Mouse (Mus musculus): ENCODE measurements around the gene Ppp1r1a. TPM values are rescaled to one million over a fixed set of nuclear protein-coding genes. Genes with fewer than 3 reads are reported as not detected.
A peak's percentile ranks its signal among the peaks of the same experiment; 100 is the strongest.

The Ppp1r1a gene
- polyA plus RNA-seq, 1 experiment: 3.0 TPM

- Histone ChIP-seq H3K27ac (ENCODE audit: control insufficient read depth, insufficient read depth, low read depth, low read length, poor library complexity) (no peak overlapping the region), H3K4me1 (ENCODE audit: control insufficient read depth, insufficient read depth, low read length) (no peaks in the 10 kb centered on the region), H3K4me3 (replicated peaks; ENCODE audit: control insufficient read depth, low read depth, low read length) (no peak overlapping the region)
- TF ChIP-seq POLR2A (IDR thresholded peaks at IDR 0.05; ENCODE audit: borderline replicate concordance, control insufficient read depth, low read depth, low read length): no peak
- TF ChIP-seq CTCF (IDR thresholded peaks at IDR 0.05; ENCODE audit: control insufficient read depth, insufficient read depth, low read length): no peak
- WGBS: 90% methylated on average over 2 of the region's 2 CpGs
Measured at GRCm38 (mm10) chr15:103539259-103539658, 1.5 kb upstream of the Ppp1r1a start.

GRCm38 (mm10) chr15:103537011-103537821, 587 bp downstream of the Ppp1r1a start:
- Histone ChIP-seq H3K4me3 (replicated peaks; ENCODE audit: control insufficient read depth, low read depth, low read length) (no peak overlapping the region), H3K4me1 (ENCODE audit: control insufficient read depth, insufficient read depth, low read length) (no peaks in the 10 kb centered on the region), H3K27ac (ENCODE audit: control insufficient read depth, insufficient read depth, low read depth, low read length, poor library complexity) (no peak overlapping the region)
- no peak for TF ChIP-seq POLR2A (IDR thresholded peaks at IDR 0.05; ENCODE audit: borderline replicate concordance, control insufficient read depth, low read depth, low read length)
- TF ChIP-seq CTCF (IDR thresholded peaks at IDR 0.05; ENCODE audit: control insufficient read depth, insufficient read depth, low read length): no peak
- 9% methylated on average over 37 of the region's 37 CpGs for WGBS

- H3K4me1 ChIP-seq (ENCODE audit: control insufficient read depth, insufficient read depth, low read length): no peaks in the 10 kb centered on the region
- TF ChIP-seq POLR2A (IDR thresholded peaks at IDR 0.05; ENCODE audit: borderline replicate concordance, control insufficient read depth, low read depth, low read length) (no peak), CTCF (IDR thresholded peaks at IDR 0.05; ENCODE audit: control insufficient read depth, insufficient read depth, low read length) (no peak)
- 45% methylated on average over 2 of the region's 2 CpGs for WGBS
- no peak overlapping the region for H3K27ac ChIP-seq (ENCODE audit: control insufficient read depth, insufficient read depth, low read depth, low read length, poor library complexity)
- no peak overlapping the region for H3K4me3 ChIP-seq (replicated peaks; ENCODE audit: control insufficient read depth, low read depth, low read length)
Measured at GRCm38 (mm10) chr15:103536456-103536855, 1.3 kb downstream of the Ppp1r1a start.

- WGBS: 59% methylated on average over 1 of the region's 1 CpGs
- no peak overlapping the region for H3K27ac ChIP-seq (ENCODE audit: control insufficient read depth, insufficient read depth, low read depth, low read length, poor library complexity)
- TF ChIP-seq POLR2A (IDR thresholded peaks at IDR 0.05; ENCODE audit: borderline replicate concordance, control insufficient read depth, low read depth, low read length) (no peak), CTCF (IDR thresholded peaks at IDR 0.05; ENCODE audit: control insufficient read depth, insufficient read depth, low read length) (no peak)
- H3K4me3 ChIP-seq (replicated peaks; ENCODE audit: control insufficient read depth, low read depth, low read length): no peak overlapping the region
- no peaks in the 10 kb centered on the region for H3K4me1 ChIP-seq (ENCODE audit: control insufficient read depth, insufficient read depth, low read length)
Measured at GRCm38 (mm10) chr15:103535786-103536185, 2.0 kb downstream of the Ppp1r1a start.

GRCm38 (mm10) chr15:103535030-103535429, 2.8 kb downstream of the Ppp1r1a start:
- TF ChIP-seq POLR2A (IDR thresholded peaks at IDR 0.05; ENCODE audit: borderline replicate concordance, control insufficient read depth, low read depth, low read length) (no peak), CTCF (IDR thresholded peaks at IDR 0.05; ENCODE audit: control insufficient read depth, insufficient read depth, low read length) (no peak)

GRCm38 (mm10) chr15:103534054-103534620, 3.7 kb downstream of the Ppp1r1a start:
- 80% methylated on average over 7 of the region's 7 CpGs for WGBS

More at GRCm38 (mm10) chr15:103535030-103535429, 2.8 kb downstream of the Ppp1r1a start:
- 80% methylated on average over 2 of the region's 2 CpGs for WGBS
- no peaks in the 10 kb centered on the region for H3K4me1 ChIP-seq (ENCODE audit: control insufficient read depth, insufficient read depth, low read length)
- H3K27ac ChIP-seq (ENCODE audit: control insufficient read depth, insufficient read depth, low read depth, low read length, poor library complexity): no peak overlapping the region
- no peak overlapping the region for H3K4me3 ChIP-seq (replicated peaks; ENCODE audit: control insufficient read depth, low read depth, low read length)

GRCm38 (mm10) chr15:103530372-103530771, 7.4 kb downstream of the Ppp1r1a start:
- Histone ChIP-seq H3K4me1 (ENCODE audit: control insufficient read depth, insufficient read depth, low read length) (no peaks in the 10 kb centered on the region), H3K27ac (ENCODE audit: control insufficient read depth, insufficient read depth, low read depth, low read length, poor library complexity) (no peak overlapping the region), H3K4me3 (replicated peaks; ENCODE audit: control insufficient read depth, low read depth, low read length) (no peak overlapping the region)
- TF ChIP-seq CTCF (IDR thresholded peaks at IDR 0.05; ENCODE audit: control insufficient read depth, insufficient read depth, low read length) (peak; percentile 89), POLR2A (IDR thresholded peaks at IDR 0.05; ENCODE audit: borderline replicate concordance, control insufficient read depth, low read depth, low read length) (no peak)
- 2% methylated on average over 5 of the region's 5 CpGs for WGBS

More at GRCm38 (mm10) chr15:103534054-103534620, 3.7 kb downstream of the Ppp1r1a start:
- TF ChIP-seq CTCF (IDR thresholded peaks at IDR 0.05; ENCODE audit: control insufficient read depth, insufficient read depth, low read length) (no peak), POLR2A (IDR thresholded peaks at IDR 0.05; ENCODE audit: borderline replicate concordance, control insufficient read depth, low read depth, low read length) (no peak)
- Histone ChIP-seq H3K4me3 (replicated peaks; ENCODE audit: control insufficient read depth, low read depth, low read length) (no peak overlapping the region), H3K4me1 (ENCODE audit: control insufficient read depth, insufficient read depth, low read length) (no peaks in the 10 kb centered on the region), H3K27ac (ENCODE audit: control insufficient read depth, insufficient read depth, low read depth, low read length, poor library complexity) (no peak overlapping the region)

GRCm38 (mm10) chr15:103523156-103523555, 14.6 kb downstream of the Ppp1r1a start:
- Histone ChIP-seq H3K4me3 (replicated peaks; ENCODE audit: control insufficient read depth, low read depth, low read length) (no peak overlapping the region), H3K27ac (ENCODE audit: control insufficient read depth, insufficient read depth, low read depth, low read length, poor library complexity) (no peak overlapping the region), H3K4me1 (ENCODE audit: control insufficient read depth, insufficient read depth, low read length) (no peaks in the 10 kb centered on the region)
- TF ChIP-seq POLR2A (IDR thresholded peaks at IDR 0.05; ENCODE audit: borderline replicate concordance, control insufficient read depth, low read depth, low read length) (no peak), CTCF (IDR thresholded peaks at IDR 0.05; ENCODE audit: control insufficient read depth, insufficient read depth, low read length) (no peak)
- WGBS: 80% methylated on average over 3 of the region's 3 CpGs
